Comparison of ENCODE assay signal across 34 mouse cellular contexts in the genomic region with DNA sequence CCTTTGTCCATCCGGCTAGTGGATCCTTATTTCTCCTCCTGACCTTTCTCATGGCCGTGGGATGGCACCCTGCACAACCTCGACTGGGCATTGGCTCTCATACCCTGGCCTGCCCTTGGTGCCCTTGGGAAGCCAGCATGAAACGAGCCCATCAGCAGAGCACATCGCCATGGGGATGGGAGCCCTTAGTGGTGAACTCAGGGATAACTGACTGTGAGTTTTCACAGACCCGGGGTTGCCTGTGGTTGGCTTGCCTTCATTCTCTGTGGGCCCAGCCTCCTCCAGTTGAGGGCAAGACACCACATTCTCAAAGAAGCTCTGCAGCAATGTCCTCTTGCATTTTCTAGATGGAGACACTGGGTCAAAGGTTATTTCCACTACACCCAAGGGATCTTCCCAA. TPM values are rescaled to one million over a fixed set of nuclear protein-coding genes. Genes with fewer than 3 reads are reported as not detected.
DNase-seq lines count a peak whose midpoint lies in the region; ATAC-seq and TF ChIP-seq lines count a peak whose summit lies in the region.
"Had no signal": no experiment of that assay in that cellular context is flagged by ENCODE, and none has a peak within 500 bp of the region (broad histone marks: within the 10 kb centered on the region; RNA-seq: fewer than 3 reads in every experiment).

No protein-coding gene starts in this region.

- H3K4me2 ChIP-seq in intestine, postnatal 0 days (replicated peaks; ENCODE audit: low read depth) = no peak overlapping the region
- no peak overlapping the region for H3K4me2 ChIP-seq in intestine, embryonic 15.5 days (replicated peaks)
- no peak overlapping the region for H3K4me2 ChIP-seq in liver, embryonic 11.5 days
- H3K4me2 ChIP-seq: embryonic facial prominence, embryonic 12.5 days; forebrain, embryonic 15.5 days; heart, embryonic 13.5 days; limb, embryonic 13.5 days; liver, embryonic 12.5 days; neural tube, embryonic 13.5 days had no signal

- TF ChIP-seq EP300 in ES-Bruce4 (IDR thresholded peaks at IDR 0.05; ENCODE audit: insufficient read depth, low read depth, low read length) = no peak

- H3K27me3 ChIP-seq in intestine, postnatal 0 days (replicated peaks; ENCODE audit: control insufficient read depth, insufficient read depth, low read length) = peaks cover 32% of the 10 kb centered on the region
- H3K27me3 ChIP-seq in intestine, embryonic 15.5 days (replicated peaks) = peaks cover 45% of the 10 kb centered on the region
- H3K27me3 ChIP-seq in ES-Bruce4 (ENCODE audit: control insufficient read depth, insufficient read depth, low read length, poor library complexity, severe bottlenecking) = peaks cover 8% of the 10 kb centered on the region; the same call in 1 of the 2 replicates
- peaks cover 59% of the 10 kb centered on the region for H3K27me3 ChIP-seq in liver, embryonic 11.5 days (replicated peaks; ENCODE audit: control insufficient read depth, insufficient read depth, low read length)

- H3K4me1 ChIP-seq in intestine, postnatal 0 days (replicated peaks; ENCODE audit: control insufficient read depth, insufficient read depth, low read length) = peaks cover 7% of the 10 kb centered on the region; the same call in 1 of the 2 replicates
- H3K4me1 ChIP-seq in intestine, embryonic 15.5 days (replicated peaks) = peaks cover 23% of the 10 kb centered on the region
- H3K4me1 ChIP-seq in ES-Bruce4 (ENCODE audit: control insufficient read depth, insufficient read depth, low read length) = peaks cover 4% of the 10 kb centered on the region
- H3K4me1 ChIP-seq in liver, embryonic 11.5 days (replicated peaks; ENCODE audit: control insufficient read depth, insufficient read depth, low read length) = peaks cover 17% of the 10 kb centered on the region

- H3K27ac ChIP-seq in intestine, postnatal 0 days (ENCODE audit: low read depth, low read length) = no peak overlapping the region
- H3K27ac ChIP-seq in intestine, embryonic 15.5 days = no peak overlapping the region
- no peak overlapping the region for H3K27ac ChIP-seq in ES-Bruce4 (ENCODE audit: insufficient read depth, low read length)
- no peak overlapping the region for H3K27ac ChIP-seq in liver, embryonic 11.5 days (ENCODE audit: low read depth, low read length)
- H3K27ac ChIP-seq: embryonic facial prominence, embryonic 12.5 days; forebrain, embryonic 15.5 days; gastrocnemius, adult 2 months; heart, adult 2 months; heart, embryonic 13.5 days; left cerebral cortex, adult 2 months; limb, embryonic 13.5 days; liver, embryonic 12.5 days; macrophage; neural tube, embryonic 13.5 days had no signal

- no peak for TF ChIP-seq POLR2A in ES-Bruce4 (IDR thresholded peaks at IDR 0.05; ENCODE audit: insufficient read depth, low read length)

- no peaks in the 10 kb centered on the region for H3K9me3 ChIP-seq in intestine, postnatal 0 days (ENCODE audit: control insufficient read depth)
- H3K9me3 ChIP-seq in intestine, embryonic 15.5 days = no peaks in the 10 kb centered on the region
- H3K9me3 ChIP-seq in ES-Bruce4 (replicated peaks; ENCODE audit: control insufficient read depth, insufficient read depth, low read length, poor library complexity, severe bottlenecking) = no peaks in the 10 kb centered on the region
- no peaks in the 10 kb centered on the region for H3K9me3 ChIP-seq in liver, embryonic 11.5 days (ENCODE audit: control insufficient read depth, low read length)
- H3K9me3 ChIP-seq: embryonic facial prominence, embryonic 12.5 days; forebrain, embryonic 15.5 days; heart, embryonic 13.5 days; limb, embryonic 13.5 days; liver, embryonic 12.5 days; neural tube, embryonic 13.5 days had no signal

- ATAC-seq in intestine, postnatal 0 days = no peak
- no peak for ATAC-seq in intestine, embryonic 15.5 days
- no peak for ATAC-seq in liver, embryonic 11.5 days (replicated peaks; ENCODE audit: low FRiP score)
- ATAC-seq: activated CD4-positive, CD25-positive, alpha-beta regulatory T cell, adult 4 months; forebrain, embryonic 15.5 days; liver, embryonic 12.5 days; liver, postnatal 0 days; lung, postnatal 0 days; midbrain, embryonic 16.5 days had no signal

- no peak overlapping the region for H3K9ac ChIP-seq in intestine, postnatal 0 days (ENCODE audit: low read depth, low read length)
- no peak overlapping the region for H3K9ac ChIP-seq in intestine, embryonic 15.5 days
- no peak overlapping the region for H3K9ac ChIP-seq in ES-Bruce4 (ENCODE audit: low read depth, poor library complexity, severe bottlenecking)
- no peak overlapping the region for H3K9ac ChIP-seq in liver, embryonic 11.5 days (ENCODE audit: low read depth, low read length)
- H3K9ac ChIP-seq: embryonic facial prominence, embryonic 12.5 days; forebrain, embryonic 15.5 days; heart, embryonic 13.5 days; limb, embryonic 13.5 days; liver, embryonic 12.5 days; liver, postnatal 0 days; neural tube, embryonic 13.5 days had no signal

- H3K36me3 ChIP-seq in intestine, postnatal 0 days (ENCODE audit: control insufficient read depth, insufficient read depth) = no peaks in the 10 kb centered on the region
- H3K36me3 ChIP-seq in intestine, embryonic 15.5 days = no peaks in the 10 kb centered on the region
- no peaks in the 10 kb centered on the region for H3K36me3 ChIP-seq in ES-Bruce4 (ENCODE audit: control insufficient read depth, insufficient read depth, low read length, poor library complexity, severe bottlenecking)
- no peaks in the 10 kb centered on the region for H3K36me3 ChIP-seq in liver, embryonic 11.5 days (ENCODE audit: control insufficient read depth, insufficient read depth, low read length)
- H3K36me3 ChIP-seq: embryonic facial prominence, embryonic 12.5 days; forebrain, embryonic 15.5 days; heart, embryonic 13.5 days; limb, embryonic 13.5 days; liver, embryonic 12.5 days; neural tube, embryonic 13.5 days had no signal

- WGBS in intestine, postnatal 0 days = 61% methylated on average over 6 of the region's 6 CpGs
- WGBS in intestine, embryonic 15.5 days = 53% methylated on average over 6 of the region's 6 CpGs
- WGBS in liver, embryonic 11.5 days = 62% methylated on average over 6 of the region's 6 CpGs

- TF ChIP-seq CTCF in intestine, postnatal 0 days (IDR thresholded peaks at IDR 0.05; ENCODE audit: low read depth) = 0 out of 2 replicates have a peak, but pooled peaks have one; percentile 8
- TF ChIP-seq CTCF in ES-Bruce4 (IDR thresholded peaks at IDR 0.05; ENCODE audit: low read depth, low read length) = peak; percentile 10

- no peak overlapping the region for H3K4me3 ChIP-seq in intestine, postnatal 0 days (ENCODE audit: low read depth, low read length)
- no peak overlapping the region for H3K4me3 ChIP-seq in intestine, embryonic 15.5 days (replicated peaks)
- H3K4me3 ChIP-seq in ES-Bruce4 (ENCODE audit: low read depth, low read length) = no peak overlapping the region
- no peak overlapping the region for H3K4me3 ChIP-seq in liver, embryonic 11.5 days (ENCODE audit: low read depth, low read length)
- H3K4me3 ChIP-seq: embryonic facial prominence, embryonic 12.5 days; forebrain, embryonic 15.5 days; gastrocnemius, adult 2 months; heart, adult 2 months; heart, embryonic 13.5 days; left cerebral cortex, adult 2 months; limb, embryonic 13.5 days; liver, embryonic 12.5 days; myocyte; neural tube, embryonic 13.5 days had no signal

- peak; percentile 21 for DNase-seq in 3T3-L1 (ENCODE audit: low read depth, low spot score)
- DNase-seq in retina, embryonic 14.5 days (ENCODE audit: low spot score) = peak; percentile 61
- no peak for DNase-seq in liver, embryonic 11.5 days (ENCODE audit: low spot score)
- DNase-seq: adrenal gland, adult 2 months; cerebellum, adult 8-10 months; cerebellum, postnatal 36 days; embryo, embryonic 11 days; gastrocnemius, adult 2 months; heart, adult 2 months; heart, postnatal 10 days; kidney, adult 11 months; kidney, postnatal 14 days; liver, postnatal 0 days; right cerebral cortex, postnatal 14 days had no signal

RNA-seq across cellular contexts. Expression of a gene that starts 4.0 kb away (rescaled TPM):
- polyA plus RNA-seq in intestine, postnatal 0 days (2015; fragmentation: Nextera tagmentation; extraction: Ambion mirVana) = 51.7 and 76.9 TPM in 2 replicates
- polyA plus RNA-seq in intestine, embryonic 15.5 days (2015; fragmentation: Nextera tagmentation; extraction: Ambion mirVana) = 0.23 TPM in 1 of 2 replicates, not detected in the other
- polyA plus RNA-seq in ES-Bruce4 (2011; ENCODE audit: insufficient read depth, insufficient read length, low read depth, missing spikeins) = 3.1 and 3.3 TPM in 2 replicates
- 0.12 and 0.43 TPM in 2 replicates for polyA plus RNA-seq in liver, embryonic 11.5 days (2014; fragmentation: Nextera tagmentation; extraction: Ambion mirVana)
- polyA plus RNA-seq: activated CD4-positive, CD25-positive, alpha-beta regulatory T cell, adult 4 months; heart, adult 2 months; liver, embryonic 12.5 days; liver, postnatal 0 days; lung, postnatal 0 days; macrophage; myocyte; stomach, embryonic 14.5 days; testis, adult 2 months had no signal

RNA-seq across cellular contexts. Expression of a gene that starts 22.6 kb away (rescaled TPM):
- 16.2 and 21.1 TPM in 2 replicates for polyA plus RNA-seq in intestine, postnatal 0 days (2015; fragmentation: Nextera tagmentation; extraction: Ambion mirVana)
- polyA plus RNA-seq in intestine, embryonic 15.5 days (2015; fragmentation: Nextera tagmentation; extraction: Ambion mirVana) = 24.1 and 25.2 TPM in 2 replicates
- 21.5 and 30.7 TPM in 2 replicates for polyA plus RNA-seq in ES-Bruce4 (2011; ENCODE audit: insufficient read depth, insufficient read length, low read depth, missing spikeins)
- 16.2 and 20.9 TPM in 2 replicates for polyA plus RNA-seq in liver, embryonic 11.5 days (2014; fragmentation: Nextera tagmentation; extraction: Ambion mirVana)

RNA-seq across cellular contexts. Expression of a gene that starts 45.2 kb away (rescaled TPM):
- polyA plus RNA-seq in intestine, postnatal 0 days (2015; fragmentation: Nextera tagmentation; extraction: Ambion mirVana) = not detected in 2 replicates
- not detected in 2 replicates for polyA plus RNA-seq in intestine, embryonic 15.5 days (2015; fragmentation: Nextera tagmentation; extraction: Ambion mirVana)
- 82.9 and 84.3 TPM in 2 replicates for polyA plus RNA-seq in ES-Bruce4 (2011; ENCODE audit: insufficient read depth, insufficient read length, low read depth, missing spikeins)
- not detected in 2 replicates for polyA plus RNA-seq in liver, embryonic 11.5 days (2014; fragmentation: Nextera tagmentation; extraction: Ambion mirVana)
- polyA plus RNA-seq: activated CD4-positive, CD25-positive, alpha-beta regulatory T cell, adult 4 months; adrenal gland, adult 2 months; C2C12; forebrain, embryonic 15.5 days; heart, adult 2 months; heart, embryonic 13.5 days; kidney, embryonic 14.5 days; liver, embryonic 12.5 days; liver, postnatal 0 days; lung, postnatal 0 days; macrophage; midbrain, embryonic 16.5 days; myocyte; neural tube, embryonic 13.5 days; small intestine, adult 2 months; stomach, embryonic 14.5 days; testis, adult 2 months had no signal

RNA-seq across cellular contexts. Expression of a gene that starts 47.4 kb away (rescaled TPM):
- polyA plus RNA-seq in intestine, postnatal 0 days (2015; fragmentation: Nextera tagmentation; extraction: Ambion mirVana) = 41.5 and 42.9 TPM in 2 replicates
- polyA plus RNA-seq in intestine, embryonic 15.5 days (2015; fragmentation: Nextera tagmentation; extraction: Ambion mirVana) = 66.8 and 77.9 TPM in 2 replicates
- polyA plus RNA-seq in ES-Bruce4 (2011; ENCODE audit: insufficient read depth, insufficient read length, low read depth, missing spikeins) = 36.3 and 36.5 TPM in 2 replicates
- 60.5 and 69.2 TPM in 2 replicates for polyA plus RNA-seq in liver, embryonic 11.5 days (2014; fragmentation: Nextera tagmentation; extraction: Ambion mirVana)

RNA-seq across cellular contexts. Expression of a gene that starts 54.4 kb away (rescaled TPM):
- not detected in 2 replicates for polyA plus RNA-seq in intestine, postnatal 0 days (2015; fragmentation: Nextera tagmentation; extraction: Ambion mirVana)
- polyA plus RNA-seq in intestine, embryonic 15.5 days (2015; fragmentation: Nextera tagmentation; extraction: Ambion mirVana) = not detected in 2 replicates
- polyA plus RNA-seq in ES-Bruce4 (2011; ENCODE audit: insufficient read depth, insufficient read length, low read depth, missing spikeins) = 0.43 and 0.78 TPM in 2 replicates
- polyA plus RNA-seq in liver, embryonic 11.5 days (2014; fragmentation: Nextera tagmentation; extraction: Ambion mirVana) = 0.21 and 0.35 TPM in 2 replicates
- polyA plus RNA-seq: activated CD4-positive, CD25-positive, alpha-beta regulatory T cell, adult 4 months; C2C12; heart, adult 2 months; liver, postnatal 0 days; lung, postnatal 0 days; macrophage; myocyte; stomach, embryonic 14.5 days; testis, adult 2 months had no signal

Comparison
In these comparisons a context has a peak if more than half of its experiments do, and no peak if none do; other contexts are left out.
1. RNA of a gene that starts 4.0 kb away (polyA plus RNA-seq): 51.7 to 76.9 TPM in intestine, postnatal 0 days; 3.1 to 3.3 TPM in ES-Bruce4, 0.23 TPM in intestine, embryonic 15.5 days and 0.12 to 0.43 TPM in liver, embryonic 11.5 days; every median in the first group is over 10 times any median in the second.
2. RNA of a gene that starts 45.2 kb away (polyA plus RNA-seq): 82.9 to 84.3 TPM in ES-Bruce4; not detected in intestine, embryonic 15.5 days, not detected in intestine, postnatal 0 days and not detected in liver, embryonic 11.5 days; every median in the first group is over 10 times any median in the second.